ENCODE assay signal across 1 mouse cellular context in genomic region chr13:59770164-59770562, GRCm38 (mm10).
TF ChIP-seq lines count a peak whose summit lies in the region.

No protein-coding gene starts in this region.

TF ChIP-seq in CH12.LX, 34 proteins besides CTCF, POLR2A, EP300 and RAD21 (continued from another document):
- no peak for TF ChIP-seq MAFK (IDR thresholded peaks at IDR 0.05; ENCODE audit: insufficient replicate concordance, low read length)
- TF ChIP-seq BHLHE40 (IDR thresholded peaks at IDR 0.05; ENCODE audit: low read depth, low read length), result peak; percentile 65
- no peak for TF ChIP-seq CHD2 (IDR thresholded peaks at IDR 0.05; ENCODE audit: low read length)
